Mouse (Mus musculus): Measurements from ENCODE around the gene Dusp5.

DNA sequence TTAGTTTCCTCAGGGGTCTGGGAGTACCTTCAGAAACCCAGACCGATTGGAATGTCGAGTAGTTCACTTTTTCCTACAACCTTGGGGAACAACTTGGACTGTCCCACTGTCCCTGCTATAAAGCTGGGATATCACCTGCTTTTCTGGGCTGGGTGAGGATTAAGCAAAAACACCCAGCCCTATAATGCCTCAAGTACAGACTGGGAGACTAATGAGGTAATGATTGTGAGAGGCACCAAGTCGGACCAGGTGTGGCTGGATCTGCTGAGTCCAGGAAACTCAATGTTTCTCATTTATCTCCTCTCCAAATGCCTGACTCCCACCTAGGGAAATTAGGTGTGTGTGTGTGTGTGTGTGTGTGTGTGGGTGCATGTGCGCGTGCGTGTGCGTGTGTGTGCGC lies 44.9 kb upstream of the Dusp5 start:
- TF ChIP-seq GATA1 (IDR thresholded peaks at IDR 0.05; ENCODE audit: borderline replicate concordance, low read length) (no peak), FLI1 (IDR thresholded peaks at IDR 0.05; ENCODE audit: low read length) (no peak)
